Mouse (Mus musculus): ENCODE data around the gene Pitpnc1. TPM values are rescaled to one million over a fixed set of nuclear protein-coding genes. Genes with fewer than 3 reads are reported as not detected.

Pitpnc1 gene
- polyA plus RNA-seq, 1 experiment: 14.0 TPM

- peak overlapping the region; percentile 77 for H3K27ac ChIP-seq (ENCODE audit: control insufficient read depth, insufficient read depth, low read depth, low read length, poor library complexity)
- H3K4me1 ChIP-seq (ENCODE audit: control insufficient read depth, insufficient read depth, low read length): peaks cover 21% of the 10 kb centered on the region
- 71% methylated on average over 12 of the region's 12 CpGs for WGBS
- TF ChIP-seq CTCF (IDR thresholded peaks at IDR 0.05; ENCODE audit: control insufficient read depth, insufficient read depth, low read length) (no peak), POLR2A (IDR thresholded peaks at IDR 0.05; ENCODE audit: borderline replicate concordance, control insufficient read depth, low read depth, low read length) (no peak)
- H3K4me3 ChIP-seq (replicated peaks; ENCODE audit: control insufficient read depth, low read depth, low read length): no peak overlapping the region
Observed at GRCm38 (mm10) chr11:107443121-107444095, 27.1 kb downstream of the Pitpnc1 start.

GRCm38 (mm10) chr11:107441050-107441449 lies 29.4 kb downstream of the Pitpnc1 start:
- WGBS: 43% methylated on average over 3 of the region's 3 CpGs
- Histone ChIP-seq H3K4me3 (replicated peaks; ENCODE audit: control insufficient read depth, low read depth, low read length) (no peak overlapping the region), H3K4me1 (ENCODE audit: control insufficient read depth, insufficient read depth, low read length) (peaks cover 13% of the 10 kb centered on the region), H3K27ac (ENCODE audit: control insufficient read depth, insufficient read depth, low read depth, low read length, poor library complexity) (no peak overlapping the region)
- no peak for TF ChIP-seq CTCF (IDR thresholded peaks at IDR 0.05; ENCODE audit: control insufficient read depth, insufficient read depth, low read length)

GRCm38 (mm10) chr11:107438140-107438539 lies 32.4 kb downstream of the Pitpnc1 start:
- H3K4me1 ChIP-seq (ENCODE audit: control insufficient read depth, insufficient read depth, low read length): peaks cover 9% of the 10 kb centered on the region
- H3K27ac ChIP-seq (ENCODE audit: control insufficient read depth, insufficient read depth, low read depth, low read length, poor library complexity): no peak overlapping the region
- no peak overlapping the region for H3K4me3 ChIP-seq (replicated peaks; ENCODE audit: control insufficient read depth, low read depth, low read length)
- no peak for TF ChIP-seq CTCF (IDR thresholded peaks at IDR 0.05; ENCODE audit: control insufficient read depth, insufficient read depth, low read length)
- TF ChIP-seq POLR2A (IDR thresholded peaks at IDR 0.05; ENCODE audit: borderline replicate concordance, control insufficient read depth, low read depth, low read length): no peak
- 84% methylated on average over 3 of the region's 3 CpGs for WGBS

GRCm38 (mm10) chr11:107437723-107438122 lies 32.8 kb downstream of the Pitpnc1 start:
- 88% methylated on average over 4 of the region's 4 CpGs for WGBS
- Histone ChIP-seq H3K4me3 (replicated peaks; ENCODE audit: control insufficient read depth, low read depth, low read length) (no peak overlapping the region), H3K4me1 (ENCODE audit: control insufficient read depth, insufficient read depth, low read length) (peaks cover 9% of the 10 kb centered on the region), H3K27ac (ENCODE audit: control insufficient read depth, insufficient read depth, low read depth, low read length, poor library complexity) (no peak overlapping the region)
- TF ChIP-seq CTCF (IDR thresholded peaks at IDR 0.05; ENCODE audit: control insufficient read depth, insufficient read depth, low read length): no peak
- no peak for TF ChIP-seq POLR2A (IDR thresholded peaks at IDR 0.05; ENCODE audit: borderline replicate concordance, control insufficient read depth, low read depth, low read length)

- H3K27ac ChIP-seq (ENCODE audit: control insufficient read depth, insufficient read depth, low read depth, low read length, poor library complexity): no peak overlapping the region
- H3K4me3 ChIP-seq (replicated peaks; ENCODE audit: control insufficient read depth, low read depth, low read length): no peak overlapping the region
- TF ChIP-seq POLR2A (IDR thresholded peaks at IDR 0.05; ENCODE audit: borderline replicate concordance, control insufficient read depth, low read depth, low read length) (no peak), CTCF (IDR thresholded peaks at IDR 0.05; ENCODE audit: control insufficient read depth, insufficient read depth, low read length) (no peak)
- 93% methylated on average over 6 of the region's 6 CpGs for WGBS
- peaks cover 2% of the 10 kb centered on the region for H3K4me1 ChIP-seq (ENCODE audit: control insufficient read depth, insufficient read depth, low read length)
Observed at GRCm38 (mm10) chr11:107435776-107436449, 34.6 kb downstream of the Pitpnc1 start.

- Histone ChIP-seq H3K4me1 (ENCODE audit: control insufficient read depth, insufficient read depth, low read length) (peaks cover 4% of the 10 kb centered on the region; the same call in 1 of the 2 replicates), H3K4me3 (replicated peaks; ENCODE audit: control insufficient read depth, low read depth, low read length) (no peak overlapping the region), H3K27ac (ENCODE audit: control insufficient read depth, insufficient read depth, low read depth, low read length, poor library complexity) (peak overlapping the region; percentile 26; the same call in 1 of the 2 replicates)
- 63% methylated on average over 7 of the region's 7 CpGs for WGBS
- TF ChIP-seq POLR2A (IDR thresholded peaks at IDR 0.05; ENCODE audit: borderline replicate concordance, control insufficient read depth, low read depth, low read length) (no peak), CTCF (IDR thresholded peaks at IDR 0.05; ENCODE audit: control insufficient read depth, insufficient read depth, low read length) (no peak)
Observed at GRCm38 (mm10) chr11:107431197-107431965, 39.1 kb downstream of the Pitpnc1 start.

- TF ChIP-seq CTCF (IDR thresholded peaks at IDR 0.05; ENCODE audit: control insufficient read depth, insufficient read depth, low read length): no peak
- no peak for TF ChIP-seq POLR2A (IDR thresholded peaks at IDR 0.05; ENCODE audit: borderline replicate concordance, control insufficient read depth, low read depth, low read length)
- peak overlapping the region; percentile 18 for H3K4me3 ChIP-seq (replicated peaks; ENCODE audit: control insufficient read depth, low read depth, low read length)
- peak overlapping the region; percentile 73; the same call in 1 of the 2 replicates for H3K27ac ChIP-seq (ENCODE audit: control insufficient read depth, insufficient read depth, low read depth, low read length, poor library complexity)
- 43% methylated on average over 10 of the region's 10 CpGs for WGBS
- peaks cover 4% of the 10 kb centered on the region; the same call in 1 of the 2 replicates for H3K4me1 ChIP-seq (ENCODE audit: control insufficient read depth, insufficient read depth, low read length)
Observed at GRCm38 (mm10) chr11:107428011-107428410, 42.5 kb downstream of the Pitpnc1 start.

Data from bone marrow, adult 2 months (tissue).